Mouse (Mus musculus): Measurements from ENCODE around the gene Yipf3. TPM values are rescaled to one million over a fixed set of nuclear protein-coding genes. Genes with fewer than 3 reads are reported as not detected.
A peak's percentile ranks its signal among the peaks of the same experiment; 100 is the strongest.

Yipf3 gene
- total RNA-seq, 2 experiments from 2014 or later, result 72.4 to 77.7 TPM

DNA sequence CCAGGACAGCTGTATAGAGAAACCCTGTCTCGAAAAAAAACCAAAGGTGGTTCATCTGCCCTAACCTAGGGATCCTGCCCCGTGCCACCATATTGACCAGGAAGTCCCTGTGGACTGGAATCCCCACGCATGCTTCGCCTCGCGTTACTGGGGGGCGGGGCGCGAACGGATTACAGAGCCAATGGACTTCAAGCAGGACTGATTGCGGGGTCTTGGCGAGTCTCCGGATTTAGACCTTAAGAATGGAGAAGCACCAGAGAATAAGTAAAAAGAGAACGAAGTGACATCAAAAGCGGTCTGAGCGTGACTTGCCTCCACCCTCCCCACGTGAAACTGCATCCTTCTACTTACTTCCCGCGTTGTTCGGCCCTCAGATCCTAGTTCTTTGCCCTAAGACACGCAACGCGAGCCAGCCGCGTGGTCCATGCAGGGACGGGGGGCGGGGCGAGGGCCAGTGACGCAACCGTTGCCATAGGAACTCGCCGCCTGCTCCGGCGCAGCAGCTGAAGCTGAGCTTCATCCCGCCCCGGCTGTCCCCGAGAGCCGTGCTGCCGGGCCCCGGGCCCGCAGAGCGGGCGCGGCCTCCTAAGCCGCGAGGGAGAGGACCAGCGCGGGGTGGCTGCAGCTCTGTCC is 5.7 kb downstream of the Yipf3 start, which contains the start of gene Lrrc73:
Gene Lrrc73, plus strand, starts transcription at position 80 of the 633 bp plus-strand sequence.
- peak; percentile 91 to 94 for DNase-seq
- intact Hi-C loops (cut with DNase I), result no loop called here

DNA sequence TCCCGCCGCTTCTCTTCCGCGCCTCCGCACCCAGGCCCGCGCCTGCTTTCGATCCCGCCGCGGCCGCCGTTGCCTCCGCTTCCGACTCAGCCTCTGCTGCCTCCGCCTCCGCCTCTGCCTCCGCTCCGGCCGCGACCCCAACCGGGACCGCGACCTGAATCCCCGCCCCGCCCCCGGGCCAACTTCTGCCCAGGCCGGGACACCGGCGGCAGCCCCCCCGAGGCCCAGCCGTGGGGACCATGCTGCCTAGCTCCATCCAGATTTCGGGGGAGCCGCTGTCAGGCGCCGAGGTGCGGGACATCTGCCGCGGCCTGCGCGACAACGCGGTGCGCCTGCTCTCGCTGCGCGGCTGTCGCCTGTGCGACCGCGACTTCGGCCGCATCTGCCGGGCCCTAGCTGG is 6.2 kb downstream of the Yipf3 start:
- intact Hi-C loops (cut with DNase I), result no loop called here
- no peak for DNase-seq

DNA sequence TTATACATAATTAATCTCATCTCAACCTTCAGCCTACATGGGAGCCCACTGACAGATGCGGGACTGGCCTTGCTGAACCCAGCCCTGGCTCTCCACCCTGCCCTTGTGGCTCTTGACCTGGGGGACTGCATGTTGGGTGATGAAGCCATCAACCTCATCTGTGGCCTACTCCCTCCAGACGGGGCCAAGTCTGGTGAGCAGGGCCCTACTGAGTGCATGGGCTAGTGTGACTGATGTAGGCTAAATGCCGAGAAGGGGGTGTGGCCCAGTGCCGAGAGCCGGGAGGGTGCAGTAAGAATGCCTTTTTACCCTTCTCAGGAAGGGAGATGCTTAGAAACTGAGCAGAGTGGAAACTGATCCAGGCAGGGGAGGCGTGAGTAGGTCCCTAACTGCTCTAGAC is 7.3 kb downstream of the Yipf3 start:
- no peak for DNase-seq
- intact Hi-C loops (cut with DNase I), result no loop called here

DNA sequence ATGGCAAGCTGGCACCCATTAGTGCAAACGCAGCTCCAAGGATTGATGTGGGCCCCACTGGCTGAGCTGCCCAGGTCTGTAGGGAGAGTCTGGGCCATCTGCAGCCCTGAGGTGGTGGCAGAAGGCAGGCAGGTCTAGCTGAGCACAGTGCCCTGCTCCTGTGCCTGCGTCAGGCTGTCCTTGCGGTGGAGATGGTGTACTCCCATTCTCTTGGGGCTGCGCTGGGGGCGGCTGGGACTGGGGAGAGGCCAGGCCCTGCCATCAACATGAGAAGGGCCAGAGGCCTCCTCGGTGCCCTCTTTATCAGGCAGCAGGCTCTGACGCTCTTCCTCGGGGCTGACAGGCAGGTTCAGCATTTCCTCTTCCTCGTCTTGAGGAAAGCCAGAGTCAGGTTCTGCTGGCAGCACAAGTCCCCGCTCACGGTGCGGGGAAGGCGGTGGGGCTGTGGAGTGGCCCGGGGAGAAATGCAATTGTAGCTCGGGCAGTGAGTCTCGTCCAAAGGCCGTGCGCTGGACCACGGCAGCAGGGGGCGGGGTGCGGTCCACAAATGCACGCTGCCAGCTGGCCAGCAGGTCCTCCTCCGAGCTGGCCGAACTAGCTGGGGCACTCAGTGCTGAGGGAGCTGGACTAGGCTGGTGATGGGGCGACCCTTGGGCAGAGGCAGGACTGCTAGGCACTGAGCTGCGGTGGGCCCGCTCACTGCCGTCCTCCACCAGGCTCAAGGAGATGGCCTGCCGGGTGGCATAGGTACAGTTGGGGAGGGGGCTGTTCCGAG is 10.6 kb downstream of the Yipf3 start:
- intact Hi-C loops (cut with DNase I), result no loop called here
- no peak for DNase-seq

DNA sequence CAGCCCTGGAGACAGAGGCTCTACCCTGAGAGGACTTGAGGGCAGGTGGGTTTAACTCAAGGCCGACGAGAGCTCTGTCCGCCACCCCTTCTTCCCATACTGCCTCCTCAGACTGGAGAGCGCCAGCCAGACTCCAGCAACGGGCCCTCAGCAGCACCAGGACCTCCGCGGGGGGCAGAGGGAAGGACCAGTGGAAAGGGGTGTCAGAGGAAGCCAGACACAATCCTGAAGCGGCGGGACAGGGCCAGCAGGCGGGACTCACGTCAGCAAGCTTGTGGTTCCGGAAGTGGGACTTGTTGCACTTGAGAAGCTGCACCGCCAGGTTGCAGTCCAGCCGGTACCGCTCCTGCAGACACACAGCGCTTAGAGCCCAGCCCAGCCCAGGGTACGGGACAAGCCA is 11.8 kb downstream of the Yipf3 start:
- DNase-seq, result no peak
- intact Hi-C loops (cut with DNase I), result no loop called here

DNA sequence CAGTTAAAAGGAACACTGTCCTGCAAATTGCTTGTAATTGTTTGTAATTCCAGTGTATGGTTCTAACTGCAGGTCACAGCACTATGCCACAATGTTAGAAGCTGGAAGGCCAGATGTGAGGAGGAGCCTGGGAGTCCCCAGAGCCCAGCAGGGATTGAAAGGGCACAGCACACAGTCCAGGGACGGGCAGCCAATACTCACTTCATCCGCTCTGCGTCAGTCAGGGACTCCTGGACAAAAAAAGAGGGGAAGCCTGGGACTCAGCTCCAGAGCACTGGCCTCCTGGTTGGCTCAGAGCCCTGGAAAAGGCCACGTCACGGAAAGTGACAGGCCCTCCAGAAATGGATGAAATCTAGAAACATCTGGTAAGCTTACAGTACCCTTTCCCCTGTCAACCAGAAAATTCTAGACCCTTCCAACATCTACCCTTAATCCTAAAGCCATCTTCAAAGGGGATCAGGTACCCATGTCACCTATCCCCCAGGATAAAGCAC is 14.4 kb downstream of the Yipf3 start:
- intact Hi-C loops (cut with DNase I), result no loop called here
- DNase-seq, result no peak

DNA sequence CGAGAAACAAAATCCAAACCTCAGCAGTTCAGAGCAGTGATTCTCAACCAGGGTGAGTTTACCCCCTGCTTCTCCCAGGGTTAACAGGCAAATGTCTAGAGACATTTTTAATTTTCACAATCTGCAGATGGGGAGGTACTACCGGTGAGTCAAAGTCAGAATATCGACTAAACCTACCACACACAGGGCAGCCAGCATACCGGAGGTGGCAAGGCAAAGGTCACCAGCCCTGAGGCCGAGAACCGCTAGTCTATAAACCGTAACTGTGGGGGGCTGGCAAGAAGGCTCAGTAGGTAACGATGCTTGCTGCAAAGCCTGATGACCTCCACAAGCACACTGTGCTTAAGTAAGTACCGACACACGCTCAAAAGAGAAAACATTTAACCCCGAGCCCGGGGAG is 17.6 kb downstream of the Yipf3 start:
- intact Hi-C loops (cut with DNase I), result loop anchor here (5.0 kb wide), 1 partner anchor 122 kb away; no protein-coding TSS in a partner anchor
- DNase-seq, result no peak

DNA sequence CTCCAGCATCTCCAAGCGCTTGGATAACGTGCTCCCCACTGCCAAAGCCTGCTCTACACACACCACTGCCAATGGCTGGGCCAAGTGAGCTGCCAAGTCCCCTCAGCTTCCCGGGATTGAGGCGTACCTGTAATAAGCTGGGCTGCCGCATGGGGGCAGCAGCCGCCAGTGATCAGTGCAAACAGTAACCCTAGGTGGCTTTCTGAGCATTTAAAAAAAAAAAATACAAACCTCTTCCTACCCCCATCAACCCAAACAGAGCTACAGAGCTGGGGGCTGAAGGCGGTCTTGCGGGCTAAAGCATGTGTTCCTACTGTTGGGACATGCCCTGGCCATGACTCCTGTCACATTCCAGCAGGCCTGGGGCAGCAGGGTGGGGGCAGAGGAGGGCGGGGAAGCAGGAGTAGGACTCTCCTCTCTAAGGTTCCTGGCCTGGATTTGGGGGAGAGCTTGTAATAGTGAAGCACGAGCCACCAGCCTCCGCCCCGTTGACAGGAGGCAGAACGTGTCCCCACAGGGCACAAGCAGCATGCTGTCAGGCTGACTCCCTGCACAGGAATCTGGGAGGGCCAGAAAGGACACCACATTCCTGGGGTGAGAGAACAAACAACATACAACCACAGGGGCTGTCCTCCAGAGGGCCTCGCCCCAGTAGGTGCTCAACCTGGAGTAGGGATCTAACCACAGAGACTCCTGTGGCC is 18.2 kb downstream of the Yipf3 start:
- intact Hi-C loops (cut with DNase I), result loop anchor here (1.0 to 5.0 kb wide), 2 partner anchors 32 to 121 kb away; no protein-coding TSS in a partner anchor
- peak; percentile 88 to 91 for DNase-seq

DNA sequence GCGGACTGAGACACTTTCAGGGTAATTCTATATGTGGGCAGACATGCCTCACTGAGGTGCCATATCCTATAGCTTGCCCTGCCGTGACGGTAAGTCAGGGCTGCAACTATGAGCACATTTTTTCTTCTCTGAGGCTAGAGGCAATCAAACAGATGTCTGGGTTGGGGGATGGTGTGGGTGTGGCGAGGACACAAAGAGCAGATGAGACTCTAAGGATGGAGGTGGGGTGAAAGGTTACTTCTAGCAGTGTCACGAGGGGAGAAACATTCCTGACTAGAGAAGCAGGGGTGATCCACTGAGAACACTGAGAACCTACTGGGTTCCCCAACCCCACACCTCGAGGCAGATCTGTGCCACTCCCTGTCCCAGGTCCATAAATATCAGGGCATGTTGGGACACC is 19.1 kb downstream of the Yipf3 start:
- intact Hi-C loops (cut with DNase I), result loop anchor here (1.0 to 5.0 kb wide), 2 partner anchors 31 to 120 kb away; no protein-coding TSS in a partner anchor

DNA sequence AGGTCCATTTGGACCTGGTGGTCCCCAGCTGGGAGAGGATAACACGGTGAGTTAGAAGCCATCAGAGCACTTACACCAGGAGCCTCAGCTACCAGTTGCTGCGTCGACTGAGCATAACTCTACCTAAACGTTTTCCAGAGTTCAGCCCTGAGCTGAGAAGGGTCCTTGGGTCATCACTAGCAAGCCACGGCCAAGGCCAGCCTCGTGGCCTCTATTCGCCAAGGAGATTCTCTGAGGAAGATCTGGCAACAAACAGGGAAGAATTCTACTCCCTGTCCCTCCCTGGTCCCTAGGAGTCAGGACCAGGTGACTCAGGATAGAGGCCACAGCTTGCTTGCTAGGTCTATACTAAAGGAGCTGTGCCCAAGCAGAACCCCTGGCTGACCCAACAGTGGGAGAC is 19.6 kb downstream of the Yipf3 start:
- DNase-seq, result no peak
- intact Hi-C loops (cut with DNase I), result loop anchor here (5.0 kb wide), 1 partner anchor 120 kb away; no protein-coding TSS in a partner anchor

More for the DNA sequence above, 19.1 kb downstream of the Yipf3 start:
- DNase-seq, result no peak

DNA sequence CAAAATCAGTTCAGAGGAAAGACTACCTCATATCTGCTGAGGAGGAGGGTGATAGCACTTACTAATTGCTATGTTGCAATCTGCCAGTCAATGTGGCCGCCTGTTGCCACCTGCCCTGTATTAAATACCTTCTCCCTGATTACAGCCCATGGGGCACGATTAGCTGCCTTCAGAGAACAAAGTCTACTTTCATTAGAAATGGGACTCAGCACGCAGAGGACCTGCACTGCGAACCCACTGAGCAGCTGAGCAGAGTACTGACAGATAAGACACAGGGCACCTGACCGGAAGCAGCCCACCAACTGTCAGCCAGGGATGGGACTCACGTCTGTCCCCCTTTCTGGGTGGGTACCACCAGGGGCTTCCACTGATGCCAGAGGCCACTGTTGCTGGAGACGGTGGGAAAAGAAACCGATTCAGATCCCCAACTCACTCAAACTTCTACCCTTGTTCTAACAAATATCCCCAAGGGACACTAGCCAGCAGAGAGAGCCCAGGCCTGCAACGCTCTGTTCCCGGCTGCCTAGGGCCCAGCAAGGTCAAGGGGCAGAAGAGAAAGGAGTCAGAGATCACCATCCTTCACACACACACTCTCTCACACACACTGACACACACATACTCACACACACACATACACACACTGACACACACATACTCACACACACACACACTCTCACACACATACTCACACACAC is 20.3 kb downstream of the Yipf3 start:
- intact Hi-C loops (cut with DNase I), result loop anchor here (5.0 kb wide), 1 partner anchor 119 kb away; no protein-coding TSS in a partner anchor
- no peak for DNase-seq

DNA sequence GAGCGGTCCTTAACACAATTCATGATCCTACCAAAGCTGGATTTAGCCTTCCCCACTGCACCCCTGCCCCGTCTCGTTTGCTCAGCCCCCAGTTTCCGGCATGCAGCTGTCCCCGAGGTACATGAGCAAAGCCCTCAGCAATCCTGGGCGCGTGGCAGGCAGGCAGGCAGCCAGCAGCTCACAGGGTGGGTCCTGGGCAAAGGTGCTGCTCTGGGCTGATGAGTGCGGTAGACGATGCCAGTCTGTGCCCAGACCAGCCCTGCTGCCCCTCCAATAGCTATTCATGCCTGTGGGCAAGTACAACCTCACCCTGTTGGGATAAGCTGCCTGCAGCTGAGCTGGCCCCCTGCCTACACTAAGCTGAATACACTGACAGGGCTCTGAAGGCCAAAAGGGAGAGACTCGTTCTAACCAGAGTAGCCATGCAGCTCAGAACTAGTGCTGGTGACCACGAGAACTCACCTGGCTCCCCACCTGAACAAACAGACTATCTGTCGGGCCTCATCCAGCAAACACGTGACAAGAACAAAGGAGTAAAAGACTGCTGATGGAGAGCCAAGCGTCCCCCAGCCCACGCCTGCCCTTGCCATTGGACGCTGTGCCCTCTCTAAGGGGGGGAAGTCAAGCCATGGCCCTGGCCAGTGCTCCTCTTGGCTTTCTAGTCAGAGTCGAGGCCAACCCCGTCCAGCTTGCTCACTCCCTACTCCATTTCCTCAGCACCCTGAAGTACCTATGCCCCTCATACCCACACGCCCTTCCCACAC is 22.1 kb downstream of the Yipf3 start:
- DNase-seq, result peak; percentile 57 to 75

DNA sequence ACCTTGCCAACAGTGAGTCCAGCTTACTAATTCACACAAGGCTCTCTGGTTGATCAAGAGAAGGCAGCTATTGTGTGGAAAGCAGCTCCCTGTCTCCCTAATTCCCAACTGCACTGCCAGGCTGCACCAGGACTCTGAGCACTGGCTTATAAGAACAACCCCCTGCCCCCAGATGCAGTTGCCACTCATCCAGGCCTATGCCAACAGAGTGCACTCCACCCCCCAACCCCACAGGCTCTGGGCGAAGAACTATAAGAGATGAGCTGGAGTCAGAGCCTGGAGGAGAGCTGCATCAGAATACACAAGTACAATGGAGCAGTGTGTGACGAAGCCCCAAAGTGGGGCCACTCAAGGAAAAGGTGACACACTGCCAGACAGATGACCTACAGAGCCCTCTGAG is 24.2 kb downstream of the Yipf3 start:
- intact Hi-C loops (cut with DNase I), result no loop called here

More for the DNA sequence above, 22.1 kb downstream of the Yipf3 start:
- intact Hi-C loops (cut with DNase I), result loop anchor here (5.0 kb wide), 1 partner anchor 117 kb away; no protein-coding TSS in a partner anchor

DNA sequence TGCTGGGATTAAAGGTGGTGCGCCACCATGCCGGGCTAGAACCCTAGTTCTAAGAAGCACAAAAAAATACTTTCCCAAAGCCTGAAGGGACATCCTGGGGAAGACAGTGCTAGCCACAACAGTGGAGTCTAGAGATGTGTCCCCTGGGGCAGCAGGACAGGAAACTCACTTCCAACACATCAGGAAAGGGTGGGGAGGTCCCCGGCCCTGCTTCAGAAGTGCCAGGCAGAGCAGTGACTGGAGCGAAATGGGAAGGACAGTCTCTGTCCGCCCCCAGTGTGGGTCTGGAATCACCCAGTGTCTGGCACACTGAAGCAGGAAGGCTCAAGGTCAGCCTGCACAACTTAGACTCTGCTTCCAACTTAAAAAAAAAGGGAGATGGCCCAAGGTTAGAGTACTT is 24.8 kb downstream of the Yipf3 start:
- peak; percentile 42 to 47 for DNase-seq
- intact Hi-C loops (cut with DNase I), result no loop called here

More for the DNA sequence above, 24.2 kb downstream of the Yipf3 start:
- DNase-seq, result no peak

DNA sequence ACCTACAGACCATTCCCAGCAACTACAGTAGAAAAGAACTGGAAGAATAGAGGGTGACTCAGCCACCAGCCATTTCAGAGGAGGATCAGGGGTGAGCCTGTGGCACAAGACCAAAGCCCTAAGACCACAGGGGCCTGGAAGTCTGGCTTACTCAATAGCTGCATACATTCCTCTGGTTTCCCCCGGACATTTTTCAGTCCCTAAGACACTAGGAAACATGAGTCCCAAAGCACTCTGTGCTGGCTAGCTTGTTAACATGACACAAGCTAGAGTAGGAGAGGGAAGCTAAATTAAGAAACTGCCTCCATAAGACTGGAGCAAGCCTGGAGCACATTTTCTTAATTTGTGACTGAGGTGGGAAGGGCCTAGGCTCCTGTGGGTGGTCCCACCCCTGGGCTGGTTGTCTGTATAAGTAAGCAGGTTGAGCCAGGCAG is 25.9 kb downstream of the Yipf3 start:
- intact Hi-C loops (cut with DNase I), result no loop called here
- no peak for DNase-seq

DNA sequence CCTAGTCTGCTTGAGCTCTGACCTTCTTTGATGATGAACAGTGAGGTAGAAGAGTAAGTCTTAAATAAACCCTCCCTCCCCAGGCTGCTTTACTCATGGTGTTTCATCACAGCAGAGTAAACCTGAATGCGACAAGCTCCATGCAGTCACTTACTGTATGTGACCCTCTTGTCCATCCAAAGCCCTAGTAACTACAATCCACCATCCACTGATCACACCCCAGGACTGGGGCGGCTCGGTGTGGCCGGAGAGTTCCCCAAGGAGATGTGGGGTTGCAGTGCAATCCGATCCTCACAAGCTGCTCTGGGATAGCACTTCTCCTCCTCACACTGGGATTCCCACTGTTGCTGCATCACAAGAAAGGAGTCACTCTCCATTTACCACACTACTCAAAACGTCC is 26.6 kb downstream of the Yipf3 start:
- no peak for DNase-seq
- intact Hi-C loops (cut with DNase I), result no loop called here

DNA sequence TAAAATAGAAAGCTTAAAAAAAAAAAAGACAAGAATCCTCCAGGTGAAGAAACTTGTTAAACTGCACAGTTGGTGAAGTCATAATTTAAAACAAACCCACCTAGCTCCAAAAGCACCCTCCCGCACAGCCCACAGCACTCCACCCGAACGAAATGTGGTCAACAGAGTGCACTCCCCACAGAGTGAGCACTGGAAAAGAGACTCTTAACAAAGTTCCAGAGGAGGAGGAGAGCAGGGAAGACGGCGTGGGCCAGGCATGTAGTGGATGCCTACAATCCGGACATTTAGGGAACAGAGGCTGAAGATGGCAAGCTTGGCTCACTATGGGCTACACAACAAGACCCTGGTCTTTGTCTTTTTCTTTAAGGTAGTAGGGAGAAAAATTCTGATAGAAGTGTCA is 27.2 kb downstream of the Yipf3 start:
- DNase-seq, result no peak
- intact Hi-C loops (cut with DNase I), result no loop called here

DNA sequence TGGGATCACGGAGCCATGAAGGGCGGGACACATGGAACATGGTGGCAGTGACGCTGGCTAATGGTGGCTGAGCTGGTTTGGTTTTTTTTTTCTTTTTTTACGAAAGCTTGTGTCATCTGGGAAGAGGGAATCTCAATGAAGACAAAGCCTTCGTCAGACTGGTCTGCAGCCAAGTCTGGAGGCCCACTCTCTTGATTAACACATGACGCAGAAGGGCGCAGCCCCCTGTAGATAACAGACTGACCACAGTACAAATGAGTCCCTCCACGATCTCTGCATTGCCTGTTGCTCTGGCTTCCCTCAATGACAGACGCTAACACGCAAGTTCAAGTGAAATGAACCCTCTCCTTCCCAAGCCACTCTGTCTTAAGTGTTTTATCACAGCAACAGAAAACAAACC is 27.6 kb downstream of the Yipf3 start:
- intact Hi-C loops (cut with DNase I), result no loop called here
- DNase-seq, result no peak

DNA sequence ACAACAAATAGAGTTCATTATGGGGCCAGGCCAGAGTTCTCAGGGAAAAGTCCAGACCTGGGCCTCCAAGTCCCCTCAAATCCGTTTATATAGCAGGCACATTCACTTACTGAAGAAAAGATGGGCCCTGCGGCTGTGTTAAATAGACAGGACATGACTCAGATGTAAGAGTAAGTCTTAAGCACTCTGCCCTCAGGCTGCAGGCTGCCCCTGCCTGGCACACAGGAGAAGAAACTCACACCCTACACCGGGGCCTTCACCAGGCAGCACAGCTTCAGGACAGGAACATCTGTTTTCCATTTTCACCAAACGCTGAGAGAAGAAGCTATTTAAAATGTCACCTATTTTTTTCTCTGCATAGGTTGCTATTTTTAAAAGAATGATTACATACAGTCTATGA is 29.7 kb downstream of the Yipf3 start:
- DNase-seq, result no peak
- intact Hi-C loops (cut with DNase I), result no loop called here
